Mouse (Mus musculus) bone marrow macrophage, adult 2 months (primary cell): ENCODE data around the gene Chka.
A peak's percentile ranks its signal among the peaks of the same experiment; 100 is the strongest.

Source experiments
- CTCF ChIP-seq: IDR thresholded peaks from 2 replicates; pipeline ENCODE4 v1.5.1; 2012; ENCODE audit warnings: low read depth, mild to moderate bottlenecking, low read length, moderate library complexity
- POLR2A ChIP-seq: IDR thresholded peaks from 2 replicates; pipeline ENCODE4 v1.6.1; 2012; ENCODE audit warnings: mild to moderate bottlenecking, low read depth, low read length, borderline replicate concordance

DNA sequence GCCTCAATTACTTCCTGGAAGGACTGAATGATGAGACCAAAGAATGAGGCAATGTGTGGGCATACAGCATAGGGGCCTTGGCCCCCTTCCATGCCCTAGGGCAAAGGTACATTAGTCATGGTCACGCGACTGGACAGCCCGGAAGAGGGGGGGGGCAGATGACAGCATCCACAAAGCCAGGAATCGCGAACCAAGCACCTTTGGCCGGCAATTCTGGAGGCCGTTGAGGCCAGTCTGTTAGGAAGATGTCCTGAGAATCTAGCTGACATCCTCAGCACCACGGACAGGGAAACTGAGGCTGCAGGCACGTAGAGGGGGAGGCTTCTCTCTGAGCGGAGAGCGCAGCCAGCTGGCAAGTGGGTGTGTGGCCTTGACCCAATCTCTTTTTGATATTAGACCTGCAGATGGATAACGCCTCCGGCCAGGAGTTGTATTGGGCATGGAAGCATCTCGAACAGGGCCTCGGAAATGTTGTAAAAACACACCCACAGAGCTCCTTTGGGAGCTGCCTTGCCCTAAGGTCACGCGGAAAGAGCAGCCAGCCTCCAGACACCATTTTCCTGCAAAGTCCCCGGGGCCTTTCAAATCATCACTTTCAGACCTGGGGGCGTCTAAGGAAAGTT, 615 bp upstream of the Chka start:
- 0 out of 2 replicates have a peak, but pooled peaks have one; percentile 21 for TF ChIP-seq CTCF
- TF ChIP-seq POLR2A, result no peak
